Mouse (Mus musculus) cortical plate, adult 2 months (tissue): ENCODE results near the gene Kcnip4. TPM values are rescaled to one million over a fixed set of nuclear protein-coding genes. Genes with fewer than 3 reads are reported as not detected.

Source experiments
- H3K27ac ChIP-seq: fragments of 200-500 bp; 2 replicates; pipeline ENCODE4 v1.5.1; 2012; ENCODE audit warnings: low read length, control low read depth, inconsistent platforms; ENCODE audit not compliant: insufficient read depth
- H3K4me1 ChIP-seq: fragments of 200-500 bp; 2 replicates; pipeline ENCODE4 v1.6.1; 2011; ENCODE audit warnings: low read length; ENCODE audit not compliant: control insufficient read depth, insufficient read depth
- H3K4me3 ChIP-seq: fragments of 200-500 bp; 2 replicates; pipeline ENCODE4 v1.5.1; 2011; ENCODE audit warnings: mild to moderate bottlenecking, low read length, control low read depth; ENCODE audit not compliant: insufficient read depth
- CTCF ChIP-seq: fragments of 200-500 bp; IDR thresholded peaks from 2 replicates; pipeline ENCODE4 v1.5.1; 2011; ENCODE audit warnings: mild to moderate bottlenecking, control low read depth, low read length; ENCODE audit not compliant: insufficient read depth; ENCODE audit errors: extremely low read depth
- POLR2A ChIP-seq: fragments of 200-500 bp; IDR thresholded peaks from 2 replicates; pipeline ENCODE4 v1.6.1; 2011; ENCODE audit warnings: mild to moderate bottlenecking, low read length, control low read depth; ENCODE audit not compliant: insufficient read depth; ENCODE audit errors: extremely low read depth
- polyA plus RNA-seq: library from polyadenylated mRNA; depleted of rRNA; stranded (reverse); fragments of >200 nt; gene quantifications from 2 replicates; pipeline ENCODE4 v1.2.3, GENCODE M21; 2012

Gene Kcnip4
- polyA plus RNA-seq, 1 experiment, result 54.9 TPM

DNA sequence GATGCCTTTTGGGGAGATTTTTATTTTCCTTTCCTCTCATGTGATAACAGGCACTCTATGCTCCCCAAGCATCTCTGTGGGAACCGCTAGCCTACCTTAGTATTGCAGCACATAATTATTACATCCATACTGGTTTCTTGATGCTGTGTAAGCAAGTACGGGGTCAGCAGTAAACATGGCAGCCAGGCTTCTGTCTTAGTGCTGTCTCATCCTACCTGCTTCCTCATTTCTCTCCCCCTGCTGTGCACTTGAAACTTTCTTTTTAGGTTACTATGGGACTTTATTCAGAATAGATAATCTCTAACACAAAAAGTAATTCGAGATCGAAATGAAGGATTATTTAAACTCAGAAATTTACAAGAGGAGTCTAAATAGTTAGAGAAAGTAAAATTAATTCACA, 973.0 kb downstream of the Kcnip4 start:
- Histone ChIP-seq H3K4me1 (no peaks in the 10 kb centered on the region), H3K27ac (no peak overlapping the region), H3K4me3 (no peak overlapping the region)
- TF ChIP-seq CTCF, result no peak
- no peak for TF ChIP-seq POLR2A

- Histone ChIP-seq H3K4me1 (no peaks in the 10 kb centered on the region), H3K4me3 (no peak overlapping the region), H3K27ac (no peak overlapping the region)
- TF ChIP-seq CTCF (no peak), POLR2A (no peak)
Measured at GRCm38 (mm10) chr5:48545825-48546224, 978.9 kb downstream of the Kcnip4 start.

DNA sequence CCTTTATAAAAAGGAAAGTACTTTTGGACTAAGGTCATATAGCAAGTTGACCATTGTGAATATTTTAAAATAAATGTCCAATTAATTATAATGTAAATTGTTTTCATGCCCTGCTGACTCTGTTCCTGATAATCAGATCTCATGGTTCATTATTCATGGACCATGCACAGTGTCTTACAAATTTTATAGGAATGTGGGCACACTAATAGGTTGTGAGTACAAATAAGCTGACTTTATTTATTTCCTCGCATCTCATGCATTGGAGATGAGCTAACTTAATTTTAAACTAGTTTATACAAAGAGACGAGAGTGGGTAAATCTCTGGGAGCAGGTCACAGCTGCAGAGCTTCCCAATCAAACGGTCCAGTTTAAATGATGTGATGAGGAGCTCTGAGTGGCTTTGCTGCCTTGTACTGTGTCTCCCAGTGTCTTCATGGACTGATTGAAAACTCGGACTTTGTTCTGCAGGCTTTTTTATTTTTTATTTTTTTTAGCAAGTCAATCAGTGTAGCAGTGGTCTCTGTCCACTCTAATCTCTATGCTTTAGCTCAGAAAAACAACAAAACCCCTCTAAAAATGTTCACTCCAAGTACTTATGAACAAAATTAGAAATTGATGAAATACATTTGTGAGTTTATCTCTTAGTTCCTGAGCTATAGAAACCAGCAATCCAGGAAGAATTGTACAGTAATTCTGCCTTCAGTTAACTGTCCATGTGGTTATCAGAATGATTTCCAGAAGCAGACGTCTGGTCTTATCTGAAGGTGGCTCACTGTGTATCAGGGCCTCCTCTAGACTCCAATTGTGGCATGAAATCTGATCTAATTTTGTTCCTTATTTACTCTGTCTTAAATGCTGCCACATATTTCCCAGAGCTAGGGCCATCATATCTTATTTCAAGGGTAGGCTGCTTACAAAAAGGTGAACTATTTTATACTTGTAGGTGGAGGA, 979.6 kb downstream of the Kcnip4 start:
- Histone ChIP-seq H3K4me1 (no peaks in the 10 kb centered on the region), H3K4me3 (no peak overlapping the region), H3K27ac (no peak overlapping the region)
- no peak for TF ChIP-seq CTCF
- no peak for TF ChIP-seq POLR2A

- Histone ChIP-seq H3K27ac (no peak overlapping the region), H3K4me3 (no peak overlapping the region), H3K4me1 (no peaks in the 10 kb centered on the region)
- TF ChIP-seq CTCF (no peak), POLR2A (no peak)
Measured at GRCm38 (mm10) chr5:48518035-48518434, 1006.7 kb downstream of the Kcnip4 start.

GRCm38 (mm10) chr5:48513354-48513753, 1011.4 kb downstream of the Kcnip4 start:
- TF ChIP-seq POLR2A (no peak), CTCF (no peak)

GRCm38 (mm10) chr5:48511357-48511756, 1013.4 kb downstream of the Kcnip4 start:
- H3K27ac ChIP-seq, result no peak overlapping the region
- H3K4me1 ChIP-seq, result no peaks in the 10 kb centered on the region
- TF ChIP-seq POLR2A (no peak), CTCF (no peak)

More at GRCm38 (mm10) chr5:48513354-48513753, 1011.4 kb downstream of the Kcnip4 start:
- H3K4me3 ChIP-seq, result no peak overlapping the region
- no peaks in the 10 kb centered on the region for H3K4me1 ChIP-seq
- H3K27ac ChIP-seq, result no peak overlapping the region

DNA sequence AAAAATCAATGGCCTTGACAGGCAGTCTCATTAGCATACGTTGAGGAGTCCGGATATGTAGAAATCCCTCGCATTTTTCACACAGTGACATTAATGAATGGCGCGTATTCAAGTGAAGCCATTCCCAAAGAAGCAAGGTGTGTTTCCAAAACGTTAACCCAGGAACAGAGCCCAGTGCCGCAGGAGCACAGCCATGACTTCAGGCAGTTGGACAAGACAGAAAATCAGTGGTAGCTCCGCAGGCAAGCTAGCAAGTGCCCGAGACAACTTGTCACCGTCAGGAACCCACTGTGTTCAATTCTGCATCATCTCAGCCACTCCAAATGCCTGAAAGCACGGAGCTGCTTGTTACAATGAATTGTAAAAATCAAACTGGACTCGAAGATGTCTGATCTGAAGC, 1014.5 kb downstream of the Kcnip4 start:
- no peak for TF ChIP-seq CTCF
- no peak for TF ChIP-seq POLR2A
- Histone ChIP-seq H3K4me3 (no peak overlapping the region), H3K4me1 (no peaks in the 10 kb centered on the region), H3K27ac (no peak overlapping the region)

More at GRCm38 (mm10) chr5:48511357-48511756, 1013.4 kb downstream of the Kcnip4 start:
- H3K4me3 ChIP-seq, result no peak overlapping the region

GRCm38 (mm10) chr5:48509194-48509930, 1015.3 kb downstream of the Kcnip4 start:
- no peak for TF ChIP-seq CTCF
- no peak for TF ChIP-seq POLR2A
- H3K4me3 ChIP-seq, result peak overlapping the region; percentile 17
- H3K27ac ChIP-seq, result no peak overlapping the region
- H3K4me1 ChIP-seq, result no peaks in the 10 kb centered on the region

- no peak for TF ChIP-seq CTCF
- no peak overlapping the region for H3K27ac ChIP-seq
- H3K4me3 ChIP-seq, result no peak overlapping the region
- no peaks in the 10 kb centered on the region for H3K4me1 ChIP-seq
Measured at GRCm38 (mm10) chr5:48503094-48503493, 1021.6 kb downstream of the Kcnip4 start.

DNA sequence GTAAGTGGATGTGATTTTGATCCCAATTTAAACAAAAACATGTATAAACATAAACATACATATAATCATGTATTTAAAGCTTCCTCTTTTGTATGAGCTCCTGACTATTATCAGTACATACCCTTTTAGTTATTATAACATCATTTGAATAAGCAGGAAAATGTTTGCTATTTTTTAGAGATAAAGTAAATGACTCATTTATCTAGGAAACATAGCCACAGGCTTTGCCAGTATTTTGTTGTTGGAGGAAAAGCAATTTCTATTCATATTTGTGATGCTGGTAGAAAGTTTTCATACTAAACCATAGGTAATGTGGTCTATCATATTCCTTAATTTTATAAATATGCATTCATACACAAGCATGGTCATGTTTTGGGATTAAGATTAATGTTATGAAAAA, 1022.3 kb downstream of the Kcnip4 start:
- H3K27ac ChIP-seq, result no peak overlapping the region
- H3K4me3 ChIP-seq, result no peak overlapping the region
- no peaks in the 10 kb centered on the region for H3K4me1 ChIP-seq
- TF ChIP-seq POLR2A (no peak), CTCF (no peak)
